Mouse (Mus musculus) activated CD4-positive, CD25-positive, alpha-beta regulatory T cell, adult 9 weeks (primary cell): ENCODE measurements around the gene Cep170b. TPM values are rescaled to one million over a fixed set of nuclear protein-coding genes. Genes with fewer than 3 reads are reported as not detected.

Experiments
- polyA plus RNA-seq: library from polyadenylated mRNA; unstranded; fragments of 100-300 nt; shearing (Covaris generic); gene quantifications from one replicate; pipeline ENCODE4 v1.2.1, GENCODE M21; 2017

The Cep170b gene
- polyA plus RNA-seq = 2.6 TPM

GRCm38 (mm10) chr12:112720216-112720615 lies at the start of gene Cep170b:
Gene Cep170b, plus strand, starts transcription at chr12:112720455.

GRCm38 (mm10) chr12:112674132-112675011 lies 45.9 kb upstream of the Cep170b start, which contains the start of gene Akt1:
Gene Akt1, minus strand, starts transcription at chr12:112674884.

GRCm38 (mm10) chr12:112678555-112679026 lies 41.7 kb upstream of the Cep170b start, which contains the start of gene Zbtb42:
Gene Zbtb42, plus strand, starts transcription at chr12:112678828.

GRCm38 (mm10) chr12:112760154-112760926 lies 40.1 kb downstream of the Cep170b start, which contains the start of gene Pld4:
Gene Pld4, plus strand, starts transcription at chr12:112760655.

Other genes with a start within 250 kb of the Cep170b start
- not detected for gene A530016L24Rik, start 231.0 kb upstream of the Cep170b start, polyA plus RNA-seq
- gene Tmem179, start 203.7 kb upstream of the Cep170b start, polyA plus RNA-seq = not detected
- gene Inf2, start 131.7 kb upstream of the Cep170b start, polyA plus RNA-seq = 12.1 TPM
- gene Adssl1, start 100.4 kb upstream of the Cep170b start, polyA plus RNA-seq = 1.9 TPM
- 44.5 TPM for gene Siva1, start 75.8 kb upstream of the Cep170b start, polyA plus RNA-seq
- gene Akt1, start 45.6 kb upstream of the Cep170b start, polyA plus RNA-seq = 8.0 TPM
- 1.7 TPM for gene Zbtb42, start 41.6 kb upstream of the Cep170b start, polyA plus RNA-seq
- 5.2 TPM for gene Pld4, start 40.2 kb downstream of the Cep170b start, polyA plus RNA-seq
- not detected for gene Ahnak2, start 82.2 kb downstream of the Cep170b start, polyA plus RNA-seq
- not detected for gene Clba1, start 88.5 kb downstream of the Cep170b start, polyA plus RNA-seq
- 89.7 TPM for gene Cdca4, start 109.0 kb downstream of the Cep170b start, polyA plus RNA-seq
- gene Gpr132, start 147.8 kb downstream of the Cep170b start, polyA plus RNA-seq = 32.9 TPM
- 1.0 TPM for gene Jag2, start 209.3 kb downstream of the Cep170b start, polyA plus RNA-seq
- 48.1 TPM for gene Nudt14, start 221.7 kb downstream of the Cep170b start, polyA plus RNA-seq